Mouse (Mus musculus) Muller cell, postnatal 12 days (primary cell): ENCODE results near the gene Ssbp1.

ENCODE experiments used
- DNase-seq: peaks from one replicate; pipeline ENCODE4 v3.0.0-alpha.2; 2015; ENCODE audit errors: inconsistent ontology term

Gene Ssbp1

GRCm38 (mm10) chr6:40454436-40455041, 16.6 kb upstream of the Ssbp1 start:
- DNase-seq, result no peak

- DNase-seq, result no peak
Observed at GRCm38 (mm10) chr6:40465710-40466109, 5.4 kb upstream of the Ssbp1 start.

GRCm38 (mm10) chr6:40471720-40472010, 513 bp downstream of the Ssbp1 start:
- no peak for DNase-seq

GRCm38 (mm10) chr6:40476132-40476531, 5.0 kb downstream of the Ssbp1 start:
- DNase-seq, result no peak

- no peak for DNase-seq
Observed at GRCm38 (mm10) chr6:40479705-40480104, 8.6 kb downstream of the Ssbp1 start.

GRCm38 (mm10) chr6:40482318-40482717, 11.2 kb downstream of the Ssbp1 start:
- DNase-seq, result no peak

- DNase-seq, result no peak
Observed at GRCm38 (mm10) chr6:40490933-40491332, 19.8 kb downstream of the Ssbp1 start, which contains the start of gene Tas2r137. TSS of gene Tas2r137 (plus strand) at chr6:40491233.

GRCm38 (mm10) chr6:40493229-40493628, 22.1 kb downstream of the Ssbp1 start, which contains the start of gene Tas2r108:
TSS of gene Tas2r108 (plus strand) at chr6:40493529.
- DNase-seq, result no peak

- DNase-seq, result no peak
Observed at GRCm38 (mm10) chr6:40519408-40519807, 48.3 kb downstream of the Ssbp1 start, which contains the start of gene Prss37. TSS of gene Prss37 (minus strand) at chr6:40519508.
